Mouse (Mus musculus) E14TG2a.4 (cell line): ENCODE results near the gene Ifnl2.
"Not testable (repeated sequence)": the region's sequence is repeated elsewhere in the genome, so short reads cannot be mapped to it uniquely, and the experiment has no call there.

Source experiments
- H3K27me3 ChIP-seq: 2 replicates; pipeline ENCODE4 v1.6.1; 2014; ENCODE audit warnings: low read length, control low read depth; ENCODE audit not compliant: insufficient read depth
- H3K36me3 ChIP-seq: 2 replicates; pipeline ENCODE4 v1.6.1; 2014; ENCODE audit warnings: low read length, control low read depth; ENCODE audit not compliant: insufficient read depth
- H3K4me1 ChIP-seq: replicated peaks from 2 replicates; pipeline ENCODE4 v1.6.1; 2014; ENCODE audit warnings: low read depth, low read length, control low read depth
- H3K4me3 ChIP-seq: replicated peaks from 2 replicates; pipeline ENCODE4 v1.5.1; 2014; ENCODE audit warnings: mild to moderate bottlenecking, low read length
- H3K9me3 ChIP-seq: 2 replicates; pipeline ENCODE4 v1.6.1; 2014; ENCODE audit warnings: low read length, control low read depth
- CTCF ChIP-seq: conservative IDR thresholded peaks from 2 replicates; pipeline ENCODE4 v1.5.1; 2014; ENCODE audit warnings: low read length
- NANOG ChIP-seq: IDR thresholded peaks from 2 replicates; pipeline ENCODE4 v1.6.1; 2014; ENCODE audit warnings: borderline replicate concordance, low read length, mixed read lengths
- POU5F1 ChIP-seq: IDR thresholded peaks from 2 replicates; pipeline ENCODE4 v1.6.1; 2014; ENCODE audit warnings: low read length, borderline replicate concordance

Ifnl2 gene

DNA sequence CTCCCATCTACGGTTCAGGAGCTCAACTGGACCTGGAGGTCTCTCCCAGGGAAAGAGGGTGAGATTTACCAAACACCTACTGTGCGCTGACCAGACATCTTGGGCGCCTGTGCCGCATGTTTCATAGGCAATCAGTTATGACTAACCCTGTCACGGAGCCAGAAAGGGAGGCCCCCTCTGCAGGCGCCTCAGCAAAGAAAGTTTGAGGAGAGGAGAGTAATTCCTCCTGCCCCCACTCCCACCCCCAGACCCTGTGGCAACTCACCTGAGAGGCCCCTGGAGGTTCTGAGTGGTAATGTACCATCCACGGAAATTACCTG is 35.6 kb upstream of the Ifnl2 start:
- H3K4me3 ChIP-seq, result peak overlapping the region; percentile 73; the same call in 1 of the 2 replicates
- no peaks in the 10 kb centered on the region for H3K36me3 ChIP-seq
- H3K9me3 ChIP-seq, result peaks cover 6% of the 10 kb centered on the region
- H3K27me3 ChIP-seq, result peaks cover 45% of the 10 kb centered on the region
- TF ChIP-seq POU5F1, result no peak
- TF ChIP-seq CTCF, result 0 out of 2 replicates have a peak, but pooled peaks have one; percentile 15
- peaks cover 61% of the 10 kb centered on the region for H3K4me1 ChIP-seq

DNA sequence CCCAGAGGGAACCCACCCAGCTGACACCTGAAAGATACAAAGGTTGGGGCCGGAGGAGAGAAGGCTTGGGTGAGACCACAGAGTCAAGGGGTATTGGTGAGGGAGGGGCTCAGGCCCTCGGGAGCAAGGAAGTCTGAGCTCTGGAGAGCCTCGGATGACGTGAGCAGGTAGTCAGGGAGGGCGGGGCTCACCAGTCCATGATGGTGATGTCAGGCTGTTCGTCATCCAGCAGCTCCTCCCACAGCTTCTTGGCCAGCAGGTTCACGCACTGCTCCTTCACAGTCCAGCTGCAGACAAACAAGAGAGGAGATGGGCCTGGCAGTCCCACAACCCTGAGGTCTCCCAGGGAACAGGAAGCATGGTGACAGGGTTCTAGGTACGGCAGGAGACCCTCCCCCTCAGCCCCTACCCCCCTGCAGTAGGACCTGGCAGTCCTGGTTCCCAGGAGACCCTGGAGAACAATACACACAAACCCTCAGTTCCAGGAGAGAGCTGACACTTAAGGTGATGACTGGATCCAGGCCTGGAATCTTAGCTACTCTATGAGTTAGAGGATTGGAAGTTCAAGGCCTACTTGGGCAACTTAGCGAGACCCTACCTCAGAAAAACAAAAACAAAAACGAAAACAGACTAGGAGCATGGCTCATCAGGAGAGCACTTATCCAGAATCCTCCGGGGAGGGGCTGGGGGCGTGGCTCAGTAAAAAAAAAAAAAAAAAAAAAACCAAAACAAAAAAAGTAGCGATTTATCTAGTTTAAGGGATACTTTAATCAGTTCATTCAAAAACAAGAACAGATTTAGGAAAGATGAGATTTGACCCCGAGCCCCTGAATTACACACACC is 35.0 kb upstream of the Ifnl2 start:
- Histone ChIP-seq H3K4me3 (no peak overlapping the region; the same call in 1 of the 2 replicates), H3K27me3 (peaks cover 45% of the 10 kb centered on the region), H3K36me3 (no peaks in the 10 kb centered on the region), H3K9me3 (peaks cover 6% of the 10 kb centered on the region), H3K4me1 (peaks cover 65% of the 10 kb centered on the region)
- no peak for TF ChIP-seq POU5F1
- TF ChIP-seq CTCF, result no peak
- TF ChIP-seq NANOG, result no peak

DNA sequence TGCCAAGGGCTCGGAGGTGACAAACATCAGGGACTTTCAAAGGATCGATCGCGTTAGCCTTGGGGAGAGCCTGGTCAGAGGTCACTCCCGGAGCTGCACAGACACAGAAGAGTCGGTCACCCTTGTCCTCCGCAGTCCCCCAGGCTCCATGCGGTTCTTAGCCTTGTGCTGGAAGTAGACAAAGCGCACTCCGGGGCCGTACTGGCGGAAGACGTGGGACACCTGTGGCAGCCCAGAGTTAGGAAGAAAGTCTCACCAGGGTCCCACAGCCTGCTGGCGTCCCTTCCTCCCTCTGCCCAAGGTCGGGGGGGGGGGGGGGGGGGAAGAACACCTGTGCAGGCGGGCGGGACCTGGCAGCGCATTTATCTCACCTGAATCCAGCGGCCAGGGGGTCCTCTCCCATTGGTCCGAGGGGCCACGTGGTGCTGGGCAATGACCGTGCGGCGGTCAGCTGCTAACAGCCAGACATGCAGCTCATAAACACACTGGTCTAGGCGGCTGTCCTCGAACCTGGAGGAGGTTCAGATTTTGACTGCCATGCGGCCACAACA is 33.9 kb upstream of the Ifnl2 start:
- Histone ChIP-seq H3K9me3 (no peaks in the 10 kb centered on the region; the same call in 1 of the 2 replicates), H3K27me3 (peaks cover 45% of the 10 kb centered on the region), H3K36me3 (no peaks in the 10 kb centered on the region), H3K4me1 (peaks cover 60% of the 10 kb centered on the region), H3K4me3 (peak overlapping the region; percentile 60)
- TF ChIP-seq NANOG (no peak), POU5F1 (no peak), CTCF (no peak)

GRCm38 (mm10) chr7:28540526-28540925 is 30.3 kb upstream of the Ifnl2 start, which contains the start of gene Sycn:
Sycn (plus strand) TSS chr7:28540885.
- no peak for TF ChIP-seq CTCF
- no peak for TF ChIP-seq POU5F1
- TF ChIP-seq NANOG, result no peak
- H3K27me3 ChIP-seq, result peaks cover 24% of the 10 kb centered on the region
- peaks cover 3% of the 10 kb centered on the region; the same call in 1 of the 2 replicates for H3K9me3 ChIP-seq
- H3K4me1 ChIP-seq, result peaks cover 31% of the 10 kb centered on the region
- no peaks in the 10 kb centered on the region for H3K36me3 ChIP-seq
- no peak within 1 kb of the TSS for H3K4me3 ChIP-seq

DNA sequence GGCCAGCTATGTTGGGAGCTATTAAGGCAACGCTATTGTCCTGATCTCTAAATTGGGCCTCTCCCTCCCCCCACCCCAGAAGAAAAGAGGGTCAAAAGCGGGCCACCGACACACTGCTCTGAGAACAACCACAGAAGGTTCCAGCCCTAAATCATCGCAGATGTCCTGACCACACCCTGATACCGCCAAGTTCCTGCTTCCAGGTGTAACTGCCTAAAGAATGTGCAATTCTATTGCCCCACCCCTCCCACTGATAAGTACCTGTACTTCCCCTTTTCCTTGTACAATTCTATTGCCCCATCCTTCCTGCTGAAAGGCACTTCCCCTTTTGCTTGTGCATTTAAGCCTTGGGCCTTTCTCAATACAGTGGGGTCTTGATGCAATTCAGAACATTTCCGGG is 28.6 kb upstream of the Ifnl2 start:
- not testable (repeated sequence) for H3K27me3 ChIP-seq

DNA sequence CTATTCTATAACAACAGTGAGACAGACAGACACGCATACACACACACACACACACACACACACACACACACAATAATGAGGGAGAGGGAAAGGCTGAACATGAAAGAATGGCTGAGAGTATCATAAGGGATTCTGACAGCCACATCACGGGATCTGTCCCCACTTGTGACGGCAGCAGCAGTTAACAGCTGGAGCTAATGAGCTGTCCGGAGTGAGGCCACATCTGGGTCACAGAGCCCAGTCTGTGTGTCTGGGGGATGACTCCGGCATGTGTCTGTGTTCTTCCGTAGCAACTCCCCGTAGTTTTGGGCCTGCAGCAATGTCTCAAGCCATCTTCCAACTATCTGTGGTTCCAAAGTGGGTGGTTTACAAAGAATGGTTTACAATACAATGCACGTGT is 21.8 kb upstream of the Ifnl2 start:
- H3K4me1 ChIP-seq, result peaks cover 21% of the 10 kb centered on the region
- TF ChIP-seq POU5F1 (no peak), CTCF (no peak), NANOG (no peak)
- no peaks in the 10 kb centered on the region for H3K36me3 ChIP-seq
- H3K4me3 ChIP-seq, result no peak overlapping the region
- H3K27me3 ChIP-seq, result no peaks in the 10 kb centered on the region
- peaks cover 3% of the 10 kb centered on the region; the same call in 1 of the 2 replicates for H3K9me3 ChIP-seq

More for the DNA sequence above, 28.6 kb upstream of the Ifnl2 start:
- H3K36me3 ChIP-seq, H3K9me3 ChIP-seq, H3K4me3 ChIP-seq: not testable (repeated sequence)
- H3K4me1 ChIP-seq, result peaks cover 15% of the 10 kb centered on the region

DNA sequence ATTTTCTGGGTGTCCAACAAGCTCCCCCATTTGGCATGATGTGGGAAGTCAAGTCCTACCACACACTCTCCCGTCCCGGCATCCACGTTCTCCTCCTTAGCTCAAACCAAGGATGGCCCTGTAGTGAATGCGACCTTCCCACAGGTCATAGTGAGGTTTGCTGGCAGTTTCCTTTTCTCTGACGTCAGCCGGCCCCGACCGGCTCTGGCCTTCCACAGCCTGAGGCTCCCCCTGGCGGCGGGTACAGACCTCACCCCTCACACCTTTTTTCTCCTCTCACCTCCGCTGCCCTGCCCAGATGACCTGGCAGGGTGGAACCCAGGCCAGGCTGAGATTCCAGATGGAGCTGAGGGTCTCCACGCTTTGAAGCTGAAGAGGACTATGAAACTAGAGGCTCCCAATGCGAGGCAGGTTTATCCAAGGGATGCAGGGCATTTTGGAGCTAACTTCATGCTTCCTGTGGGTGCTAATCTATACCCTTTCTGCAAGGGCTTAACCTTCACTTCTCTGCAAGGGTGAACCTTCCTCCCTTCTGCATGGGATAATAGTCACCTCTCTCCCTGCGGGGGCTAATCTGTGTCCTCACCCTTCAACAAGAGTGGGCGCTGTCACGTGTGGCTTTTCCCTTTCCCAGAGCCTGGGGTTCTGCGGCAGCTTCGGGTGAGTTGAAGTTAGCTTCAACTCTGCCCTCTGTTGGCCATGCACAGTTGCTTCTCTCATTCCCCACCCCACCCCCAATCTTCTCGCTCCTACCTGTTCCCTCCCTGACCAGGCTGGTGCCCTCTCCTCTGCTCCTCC is 17.9 kb upstream of the Ifnl2 start:
- H3K4me1 ChIP-seq, result peaks cover 21% of the 10 kb centered on the region
- 0 out of 2 replicates have a peak overlapping the region, but pooled peaks have one; percentile 8 for H3K4me3 ChIP-seq
- no peaks in the 10 kb centered on the region for H3K9me3 ChIP-seq
- H3K36me3 ChIP-seq, result no peaks in the 10 kb centered on the region
- H3K27me3 ChIP-seq, result no peaks in the 10 kb centered on the region
- no peak for TF ChIP-seq POU5F1
- peak; percentile 68 for TF ChIP-seq CTCF
- no peak for TF ChIP-seq NANOG

GRCm38 (mm10) chr7:28522536-28522935 is 12.3 kb upstream of the Ifnl2 start, which contains the start of gene Ifnl3:
Ifnl3 (plus strand) TSS chr7:28522836.
- H3K9me3 ChIP-seq, H3K36me3 ChIP-seq, H3K4me3 ChIP-seq, H3K27me3 ChIP-seq: not testable (repeated sequence)
- peaks cover 15% of the 10 kb centered on the region for H3K4me1 ChIP-seq
